Mouse (Mus musculus): Measurements from ENCODE around the gene Gm29133.

- no peak for TF ChIP-seq EP300 (IDR thresholded peaks at IDR 0.05; ENCODE audit: low read depth)
- TF ChIP-seq CTCF (IDR thresholded peaks at IDR 0.05; ENCODE audit: low read depth) = no peak
These were observed 46.7 kb upstream of the Gm29133 start for GRCm38 (mm10) chr3:75701336-75701735.

All from liver, embryonic 14.5 days (tissue).